Mouse (Mus musculus) stomach, embryonic 16.5 days (tissue): ENCODE data around the gene Prkcz. TPM values are rescaled to one million over a fixed set of nuclear protein-coding genes. Genes with fewer than 3 reads are reported as not detected.

Experiments
- ATAC-seq: fragments of 200-750 bp; cut with Nextera tagmentation; 2 replicates; pipeline ENCODE4 v1.8.0; 2017; ENCODE audit warnings: moderate number of reproducible peaks, moderate TSS enrichment; ENCODE audit not compliant: insufficient read depth, low FRiP score
- H3K27ac ChIP-seq: fragments of 300-500 bp; sonication (generic); 2 replicates; pipeline ENCODE4 v1.5.1; 2014; ENCODE audit warnings: low read length
- H3K27me3 ChIP-seq: fragments of 300-500 bp; sonication (generic); 2 replicates; pipeline ENCODE4 v1.6.1; 2014; ENCODE audit warnings: low read length, control low read depth, mixed read lengths; ENCODE audit not compliant: control insufficient read depth, insufficient read depth
- H3K36me3 ChIP-seq: fragments of 300-500 bp; sonication (generic); 2 replicates; pipeline ENCODE4 v1.6.1; 2014; ENCODE audit warnings: low read length; ENCODE audit not compliant: control insufficient read depth, insufficient read depth
- H3K4me1 ChIP-seq: fragments of 300-500 bp; sonication (generic); 2 replicates; pipeline ENCODE4 v1.6.1; 2014; ENCODE audit warnings: low read length, control low read depth, mixed read lengths; ENCODE audit not compliant: control insufficient read depth, insufficient read depth
- H3K4me2 ChIP-seq: fragments of 300-500 bp; sonication (generic); 2 replicates; pipeline ENCODE4 v1.6.1; 2014; ENCODE audit warnings: low read depth, low read length, mixed read lengths
- H3K4me3 ChIP-seq: fragments of 300-500 bp; sonication (generic); replicated peaks from 2 replicates; pipeline ENCODE4 v1.5.1; 2014; ENCODE audit warnings: mild to moderate bottlenecking, low read length
- H3K9ac ChIP-seq: fragments of 300-500 bp; sonication (generic); 2 replicates; pipeline ENCODE4 v1.6.1; 2014; ENCODE audit warnings: low read length
- H3K9me3 ChIP-seq: fragments of 300-500 bp; sonication (generic); replicated peaks from 2 replicates; pipeline ENCODE4 v1.6.1; 2016; ENCODE audit warnings: low read length, control low read depth; ENCODE audit not compliant: control insufficient read depth
- WGBS: fragments of 180-500 bp; shearing (Covaris S2); extraction: QIAGEN DNeasy Blood & Tissue Kit; methylation state at CpG from one replicate; pipeline ENCODE4 v1.1.7; 2014; 5-methylcytosine and 5-hydroxymethylcytosine counted together
- polyA plus RNA-seq: library from polyadenylated mRNA; unstranded; fragments of >200 nt; fragmentation: Nextera tagmentation; extraction: Ambion mirVana; gene quantifications from 2 replicates; pipeline ENCODE4 v1.2.1, GENCODE M21; 2015

Gene Prkcz
- polyA plus RNA-seq, 1 experiment from 2014 or later, result 16.7 TPM

GRCm38 (mm10) chr4:155295026-155295590, 66.1 kb downstream of the Prkcz start:
- ATAC-seq, result no peak
- Histone ChIP-seq H3K27me3 (no peaks in the 10 kb centered on the region), H3K9ac (no peak overlapping the region), H3K9me3 (no peaks in the 10 kb centered on the region), H3K4me3 (no peak overlapping the region), H3K36me3 (no peaks in the 10 kb centered on the region), H3K27ac (no peak overlapping the region), H3K4me1 (no peaks in the 10 kb centered on the region), H3K4me2 (no peak overlapping the region)
- 74% methylated on average over 10 of the region's 10 CpGs for WGBS

- no peaks in the 10 kb centered on the region for H3K4me1 ChIP-seq
- no peak overlapping the region for H3K9ac ChIP-seq
- H3K4me3 ChIP-seq, result no peak overlapping the region
- no peaks in the 10 kb centered on the region for H3K9me3 ChIP-seq
- H3K4me2 ChIP-seq, result no peak overlapping the region
- H3K36me3 ChIP-seq, result no peaks in the 10 kb centered on the region
- no peak overlapping the region for H3K27ac ChIP-seq
- no peaks in the 10 kb centered on the region for H3K27me3 ChIP-seq
- WGBS, result 90% methylated on average over 14 of the region's 14 CpGs
- ATAC-seq, result no peak
Observed at GRCm38 (mm10) chr4:155294381-155294780, 66.8 kb downstream of the Prkcz start.

GRCm38 (mm10) chr4:155292863-155293262, 68.3 kb downstream of the Prkcz start:
- ATAC-seq, result no peak
- Histone ChIP-seq H3K4me2 (no peak overlapping the region), H3K36me3 (no peaks in the 10 kb centered on the region), H3K9me3 (no peaks in the 10 kb centered on the region), H3K4me1 (no peaks in the 10 kb centered on the region), H3K27me3 (no peaks in the 10 kb centered on the region), H3K9ac (no peak overlapping the region), H3K27ac (no peak overlapping the region), H3K4me3 (no peak overlapping the region)
- 78% methylated on average over 10 of the region's 10 CpGs for WGBS

GRCm38 (mm10) chr4:155290045-155290444, 71.1 kb downstream of the Prkcz start:
- no peak overlapping the region for H3K9ac ChIP-seq
- no peak overlapping the region for H3K27ac ChIP-seq
- WGBS, result 87% methylated on average over 7 of the region's 7 CpGs
- no peaks in the 10 kb centered on the region for H3K27me3 ChIP-seq
- no peak for ATAC-seq
- H3K9me3 ChIP-seq, result no peaks in the 10 kb centered on the region
- H3K36me3 ChIP-seq, result no peaks in the 10 kb centered on the region
- no peak overlapping the region for H3K4me2 ChIP-seq
- H3K4me1 ChIP-seq, result no peaks in the 10 kb centered on the region
- no peak overlapping the region for H3K4me3 ChIP-seq

GRCm38 (mm10) chr4:155288586-155288985, 72.6 kb downstream of the Prkcz start:
- Histone ChIP-seq H3K27ac (no peak overlapping the region), H3K27me3 (no peaks in the 10 kb centered on the region), H3K36me3 (no peaks in the 10 kb centered on the region), H3K4me3 (no peak overlapping the region), H3K9ac (no peak overlapping the region), H3K9me3 (no peaks in the 10 kb centered on the region), H3K4me1 (peaks cover under 1% of the 10 kb centered on the region; the same call in 1 of the 2 replicates), H3K4me2 (no peak overlapping the region)
- no peak for ATAC-seq
- 85% methylated on average over 1 of the region's 1 CpGs for WGBS

GRCm38 (mm10) chr4:155287713-155288112, 73.4 kb downstream of the Prkcz start:
- no peaks in the 10 kb centered on the region for H3K27me3 ChIP-seq
- H3K4me2 ChIP-seq, result no peak overlapping the region
- WGBS, result 83% methylated on average over 11 of the region's 11 CpGs
- no peak for ATAC-seq
- no peak overlapping the region for H3K27ac ChIP-seq
- H3K36me3 ChIP-seq, result no peaks in the 10 kb centered on the region
- H3K4me3 ChIP-seq, result no peak overlapping the region
- H3K4me1 ChIP-seq, result peaks cover 8% of the 10 kb centered on the region
- H3K9me3 ChIP-seq, result no peaks in the 10 kb centered on the region
- no peak overlapping the region for H3K9ac ChIP-seq

- Histone ChIP-seq H3K9me3 (no peaks in the 10 kb centered on the region), H3K27ac (no peak overlapping the region), H3K4me2 (no peak overlapping the region), H3K4me1 (peaks cover 19% of the 10 kb centered on the region), H3K36me3 (no peaks in the 10 kb centered on the region), H3K4me3 (no peak overlapping the region), H3K9ac (no peak overlapping the region), H3K27me3 (no peaks in the 10 kb centered on the region)
- no peak for ATAC-seq
- 93% methylated on average over 4 of the region's 4 CpGs for WGBS
Observed at GRCm38 (mm10) chr4:155286090-155286489, 75.1 kb downstream of the Prkcz start.

- no peak overlapping the region for H3K9ac ChIP-seq
- ATAC-seq, result no peak
- H3K4me3 ChIP-seq, result no peak overlapping the region
- H3K36me3 ChIP-seq, result no peaks in the 10 kb centered on the region
- H3K4me1 ChIP-seq, result peaks cover 31% of the 10 kb centered on the region
- no peaks in the 10 kb centered on the region for H3K9me3 ChIP-seq
- no peaks in the 10 kb centered on the region for H3K27me3 ChIP-seq
- 58% methylated on average over 15 of the region's 15 CpGs for WGBS
- no peak overlapping the region for H3K27ac ChIP-seq
- no peak overlapping the region for H3K4me2 ChIP-seq
Observed at GRCm38 (mm10) chr4:155284521-155285379, 76.4 kb downstream of the Prkcz start.

- Histone ChIP-seq H3K27ac (peak overlapping the region; percentile 70), H3K36me3 (no peaks in the 10 kb centered on the region), H3K4me3 (no peak overlapping the region), H3K4me1 (peaks cover 31% of the 10 kb centered on the region), H3K9me3 (no peaks in the 10 kb centered on the region), H3K9ac (peak overlapping the region; percentile 30), H3K27me3 (no peaks in the 10 kb centered on the region), H3K4me2 (peak overlapping the region; percentile 34; the same call in 1 of the 2 replicates)
- WGBS, result 63% methylated on average over 9 of the region's 9 CpGs
- ATAC-seq, result no peak
Observed at GRCm38 (mm10) chr4:155283585-155283984, 77.6 kb downstream of the Prkcz start.
